Mouse (Mus musculus) heart, adult 11 months (tissue): ENCODE measurements around the gene Khdc4.
A peak's percentile ranks its signal among the peaks of the same experiment; 100 is the strongest.
"Not testable (repeated sequence)": the region's sequence is repeated elsewhere in the genome, so short reads cannot be mapped to it uniquely, and the experiment has no call there.

ENCODE experiments used
- DNase-seq: peaks from one replicate; pipeline ENCODE4 v3.0.0; 2022

Khdc4 gene

DNA sequence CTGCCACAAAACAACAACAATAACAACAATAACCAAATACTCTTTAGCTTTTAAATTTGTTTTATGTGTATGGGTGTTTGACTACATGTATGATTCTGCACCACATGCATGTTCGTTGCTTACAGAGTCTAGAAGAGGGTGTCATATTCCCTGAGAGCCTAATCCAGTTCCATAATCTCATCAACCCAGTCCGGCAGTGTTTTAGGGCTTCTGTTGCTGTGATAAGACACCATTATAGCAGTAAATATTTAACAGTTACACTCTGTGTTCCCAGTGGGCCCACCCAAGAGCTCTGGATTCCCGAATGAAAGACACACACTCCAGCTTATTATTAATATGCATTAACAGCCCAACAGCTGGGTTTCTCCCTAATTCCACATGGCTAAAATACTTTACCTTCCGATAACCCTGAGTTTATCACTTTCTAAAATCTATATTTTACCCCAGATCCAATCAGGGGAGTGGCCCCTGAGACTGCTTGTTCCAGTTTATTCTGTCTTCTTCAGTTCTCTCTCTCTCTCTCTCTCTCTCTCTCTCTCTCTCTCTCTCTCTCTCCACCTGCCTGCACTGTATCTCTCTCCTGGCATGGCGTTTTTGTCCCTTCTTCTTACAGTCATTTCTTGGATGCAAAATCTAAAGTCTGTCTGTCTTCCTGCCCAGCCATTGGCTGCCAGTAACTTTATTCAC is 27.0 kb upstream of the Khdc4 start:
- peak; percentile 53 for DNase-seq

DNA sequence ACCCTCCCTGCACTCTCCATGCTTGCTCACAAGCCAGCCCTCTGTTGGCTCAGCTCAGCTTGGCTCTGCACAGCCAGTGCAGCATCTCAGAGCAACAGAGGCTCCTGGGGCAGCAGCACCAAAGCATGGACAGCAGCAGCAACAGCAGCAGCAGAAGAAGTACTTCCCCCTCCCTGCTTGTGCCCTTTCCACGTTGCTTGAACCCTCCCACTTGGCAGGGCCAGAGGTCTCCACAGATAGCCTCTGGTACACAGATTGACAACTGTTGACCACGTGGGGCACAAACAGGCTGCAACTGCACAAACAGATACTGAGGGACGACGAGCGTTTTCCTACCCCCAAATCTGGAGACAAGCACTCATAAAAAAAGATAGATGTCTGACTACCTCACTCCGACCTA is 25.8 kb upstream of the Khdc4 start:
- DNase-seq: peak; percentile 88

DNA sequence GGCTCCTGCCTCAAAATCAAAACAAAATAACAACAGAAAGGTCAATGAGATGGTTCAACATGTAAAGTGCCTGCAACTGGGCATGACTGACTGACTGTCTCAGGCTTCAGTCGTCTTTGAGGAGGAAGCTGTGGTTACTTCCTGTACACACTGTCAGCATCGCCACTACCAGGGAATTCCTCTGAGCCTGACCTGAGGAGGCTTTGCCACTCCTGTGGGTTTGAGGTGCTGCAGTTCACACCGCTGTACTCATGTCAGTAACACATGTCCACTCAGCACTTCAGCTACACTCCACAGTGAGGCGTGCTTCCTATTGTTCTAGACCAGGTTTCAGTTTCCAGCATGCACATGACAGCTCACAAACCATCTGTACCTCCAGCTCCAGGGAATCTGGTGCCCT is 21.5 kb upstream of the Khdc4 start:
- peak; percentile 87 for DNase-seq

DNA sequence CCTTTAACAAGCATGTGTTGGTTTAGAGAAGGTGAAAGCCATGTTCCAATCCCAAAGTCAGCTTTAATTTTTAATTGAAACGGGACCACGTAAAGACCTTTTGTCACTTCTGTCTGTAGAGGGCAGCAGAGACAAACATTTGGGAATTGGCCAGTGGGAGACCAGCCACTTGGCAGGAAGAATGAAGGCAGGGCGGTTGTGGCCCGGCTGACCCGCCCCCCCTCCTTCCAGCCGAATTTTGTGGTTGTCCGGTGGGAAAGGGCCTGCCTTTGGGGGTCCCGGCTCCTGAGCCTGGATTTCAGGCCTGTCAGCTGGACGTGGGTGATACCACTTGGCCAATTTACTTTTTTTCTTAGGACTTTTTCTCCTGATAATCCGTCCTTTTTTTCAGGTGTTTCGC is 8.2 kb upstream of the Khdc4 start:
- peak; percentile 95 for DNase-seq

DNA sequence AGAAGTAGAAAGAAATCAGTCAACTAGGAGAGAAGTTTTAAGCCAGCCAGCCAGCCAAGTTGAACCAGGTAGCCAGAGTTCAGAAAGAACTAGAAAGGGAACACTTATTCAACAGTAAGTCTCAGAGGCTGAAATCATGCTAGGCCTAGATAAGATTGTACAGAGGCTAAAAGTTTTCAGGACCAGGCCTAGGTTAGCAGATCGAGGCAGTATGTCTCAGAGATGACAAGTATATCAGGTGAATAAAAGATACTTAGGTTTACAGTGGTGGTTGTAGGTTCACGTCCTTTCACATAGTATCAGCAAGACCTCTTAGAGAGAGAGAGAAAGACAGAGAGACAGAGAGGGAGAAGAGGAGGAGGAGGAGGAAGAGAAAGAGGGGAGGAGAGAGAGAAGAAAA is 1.8 kb upstream of the Khdc4 start:
- peak; percentile 68 for DNase-seq

DNA sequence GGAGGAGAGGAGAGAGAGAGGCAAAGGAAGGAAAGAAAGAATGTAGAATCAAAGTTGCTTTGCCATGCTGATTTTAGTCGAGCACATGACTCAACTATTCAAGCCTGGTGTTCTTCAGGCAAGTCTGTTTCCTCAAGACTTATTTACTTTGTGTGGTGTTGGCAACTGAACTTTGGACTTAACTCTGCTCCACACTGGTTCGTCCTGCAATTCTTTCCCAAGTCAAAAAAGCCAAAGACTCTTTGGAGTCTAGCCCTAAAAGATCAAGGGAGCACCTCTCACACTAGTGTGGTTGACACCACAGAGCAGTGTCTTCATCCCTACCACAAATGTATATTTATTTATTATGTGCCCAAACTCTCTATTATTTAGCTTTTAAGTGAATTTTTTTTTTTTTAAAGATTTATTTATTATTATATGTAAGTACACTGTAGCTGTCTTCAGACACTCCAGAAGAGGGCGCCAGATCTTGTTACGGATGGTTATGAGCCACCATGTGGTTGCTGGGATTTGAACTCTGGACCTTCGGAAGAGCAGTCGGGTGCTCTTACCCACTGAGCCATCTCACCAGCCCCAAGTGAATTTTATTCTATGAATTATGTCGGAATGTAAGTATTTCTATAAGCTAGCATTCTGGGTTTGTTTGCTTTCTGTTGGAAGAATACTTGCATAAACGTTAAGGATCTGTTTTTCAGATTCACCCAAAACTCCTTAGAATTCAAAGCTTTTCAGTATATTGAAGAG is 1.2 kb upstream of the Khdc4 start:
- DNase-seq: peak; percentile 82

DNA sequence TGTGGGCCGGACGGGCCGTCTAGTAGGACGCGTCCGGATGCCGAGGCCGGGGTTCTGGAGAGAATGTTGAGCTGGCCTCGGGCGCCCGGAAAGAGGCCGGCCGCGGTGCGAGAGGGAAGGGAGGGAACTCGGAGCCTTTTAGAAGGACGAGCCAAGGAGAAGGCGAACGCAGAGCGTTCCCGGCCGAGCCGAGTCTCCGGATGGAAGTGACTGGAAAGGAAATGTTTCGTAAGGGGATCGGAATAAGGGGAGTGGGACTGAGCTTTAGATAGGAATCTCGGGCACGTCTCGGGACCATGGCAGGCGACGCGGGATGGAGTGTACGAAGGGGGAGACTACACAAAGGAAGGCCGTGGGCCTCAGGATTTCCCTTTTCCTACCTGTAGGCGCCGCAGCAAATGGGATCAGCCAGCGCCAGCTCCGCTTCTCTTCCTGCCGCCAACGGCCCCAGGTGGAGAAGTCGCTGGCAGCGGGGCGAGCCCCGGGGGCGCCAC is 402 bp downstream of the Khdc4 start:
- DNase-seq: no peak

DNA sequence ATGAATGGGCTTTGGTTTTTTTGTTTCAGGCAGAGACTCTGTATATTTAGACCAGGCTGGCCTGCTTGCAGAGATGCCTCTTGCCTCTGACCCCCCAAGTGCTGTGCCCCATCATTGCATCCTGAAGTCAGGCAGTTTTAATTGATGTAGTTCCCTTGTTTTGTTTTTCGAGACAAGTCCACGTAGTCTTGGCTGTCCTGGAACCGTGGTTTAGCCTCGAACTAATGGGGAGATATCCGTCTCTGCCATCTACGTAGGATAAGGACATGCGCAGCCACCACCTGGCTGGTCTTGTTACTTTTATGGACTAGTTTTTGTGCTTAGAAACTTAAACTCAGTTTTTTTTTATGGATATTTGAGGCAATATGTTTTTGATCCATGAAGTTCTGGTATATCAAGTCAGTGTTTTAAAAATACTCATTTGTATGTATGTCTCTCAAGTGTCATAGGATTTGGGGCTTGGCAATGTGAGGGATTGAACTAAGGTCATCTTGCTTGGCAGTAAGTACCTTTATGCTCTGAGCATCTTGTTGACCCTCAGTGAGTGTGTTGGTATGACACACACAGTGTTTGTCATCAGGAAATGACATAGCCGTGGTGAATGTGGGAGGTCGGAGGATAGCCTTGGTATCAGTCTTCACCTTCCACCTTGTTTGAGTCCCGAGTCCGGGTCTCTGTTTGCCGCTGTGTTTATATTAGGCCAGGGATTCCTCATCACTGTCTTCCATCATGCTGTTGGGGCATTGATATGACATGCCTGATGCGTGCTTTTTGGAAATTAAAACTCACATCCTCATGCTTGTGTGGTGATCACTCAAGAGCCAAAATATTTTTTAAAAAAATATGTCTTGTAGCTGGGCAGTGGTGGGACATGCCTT is 1.4 kb downstream of the Khdc4 start:
- peak; percentile 87 for DNase-seq

DNA sequence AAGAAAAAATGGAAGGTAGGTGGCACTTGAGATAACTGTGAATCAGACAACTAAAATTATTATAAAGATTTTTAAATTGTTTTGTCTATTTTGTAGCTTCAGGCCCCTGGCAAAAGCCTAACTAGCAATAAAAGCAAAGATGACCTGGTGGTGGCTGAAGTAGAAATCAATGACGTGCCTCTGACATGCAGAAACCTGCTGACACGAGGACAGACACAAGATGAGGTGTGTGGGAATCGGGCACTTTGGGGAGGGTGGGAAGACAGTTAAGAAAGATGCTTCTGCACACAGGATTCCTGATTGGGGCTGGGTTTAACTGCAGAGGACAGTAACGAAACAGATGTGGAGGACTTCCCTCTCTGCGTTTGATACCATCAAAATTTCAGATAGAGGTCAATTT is 3.5 kb downstream of the Khdc4 start:
- DNase-seq: peak; percentile 76

DNA sequence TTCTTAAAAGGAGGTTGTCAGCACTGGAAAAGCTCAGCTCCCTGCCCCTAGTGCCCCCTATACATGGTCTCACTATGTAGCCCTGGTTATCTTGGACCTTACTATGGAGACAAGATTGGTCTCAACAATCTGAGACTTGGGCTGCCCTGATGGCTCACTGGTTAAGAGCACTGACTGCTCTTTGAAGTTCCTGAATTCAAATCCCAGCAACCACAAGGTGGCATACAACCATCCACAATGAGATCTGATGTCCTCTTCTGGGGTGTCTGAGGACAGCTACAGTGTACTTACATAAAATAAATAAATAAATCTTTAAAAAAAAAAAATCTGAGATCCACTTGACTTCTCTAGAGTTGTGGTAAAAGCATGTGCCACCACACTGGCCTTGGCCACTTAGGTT is 9.9 kb downstream of the Khdc4 start:
- peak; percentile 75 for DNase-seq

DNA sequence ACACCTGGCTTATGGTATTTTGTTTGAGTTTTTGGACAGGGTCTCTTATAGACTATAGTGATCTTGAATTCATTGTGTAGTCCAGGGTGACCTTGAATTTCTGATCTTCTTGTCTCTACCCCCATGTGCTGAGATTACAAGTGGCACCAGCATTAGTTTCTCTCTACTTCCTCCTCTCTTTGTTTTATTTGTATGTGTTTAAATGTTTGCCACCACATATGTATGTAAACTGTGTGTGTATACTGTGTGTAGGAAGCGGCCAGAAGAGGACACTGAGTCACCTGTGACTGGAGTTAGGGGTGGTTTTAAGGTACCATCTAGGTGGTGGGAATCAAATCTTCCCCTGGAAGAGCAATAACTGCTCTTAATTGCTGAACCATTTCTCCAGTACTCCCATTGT is 12.4 kb downstream of the Khdc4 start:
- peak; percentile 74 for DNase-seq

DNA sequence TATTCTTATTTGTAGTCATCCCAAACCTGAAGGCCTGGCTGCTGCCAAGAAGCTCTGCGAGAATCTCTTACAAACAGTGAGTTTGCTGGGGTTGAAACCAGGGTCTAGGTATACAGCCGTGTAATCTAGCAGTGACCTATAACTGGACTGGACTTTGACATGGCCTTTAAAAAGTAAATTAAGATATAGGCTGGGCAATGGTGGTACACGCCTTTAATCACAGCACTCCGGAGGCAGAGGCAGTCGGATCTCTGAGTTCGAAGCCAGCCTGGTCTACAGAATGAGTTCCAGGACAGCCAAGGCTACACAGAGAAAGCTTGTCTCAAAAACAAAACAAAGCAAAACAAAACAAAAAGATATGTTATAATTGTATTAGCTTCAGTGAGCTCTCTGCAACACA is 13.2 kb downstream of the Khdc4 start:
- peak; percentile 66 for DNase-seq

DNA sequence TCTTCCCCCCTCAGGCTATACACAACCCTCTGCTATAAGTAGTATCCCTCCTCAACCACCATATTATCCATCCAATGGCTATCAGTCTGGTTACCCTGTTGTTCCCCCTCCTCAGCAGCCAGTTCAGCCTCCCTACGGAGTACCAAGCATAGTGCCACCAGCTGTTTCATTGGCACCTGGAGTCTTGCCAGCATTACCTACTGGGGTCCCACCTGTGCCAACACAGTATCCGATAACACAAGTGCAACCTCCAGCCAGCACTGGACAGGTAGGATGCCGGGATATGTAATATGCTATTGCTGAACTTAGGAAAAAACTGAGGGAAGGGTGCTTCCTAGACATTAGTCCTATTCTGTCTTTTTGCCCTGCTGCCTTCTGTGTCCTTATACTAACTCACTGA is 14.6 kb downstream of the Khdc4 start:
- DNase-seq: peak; percentile 85

DNA sequence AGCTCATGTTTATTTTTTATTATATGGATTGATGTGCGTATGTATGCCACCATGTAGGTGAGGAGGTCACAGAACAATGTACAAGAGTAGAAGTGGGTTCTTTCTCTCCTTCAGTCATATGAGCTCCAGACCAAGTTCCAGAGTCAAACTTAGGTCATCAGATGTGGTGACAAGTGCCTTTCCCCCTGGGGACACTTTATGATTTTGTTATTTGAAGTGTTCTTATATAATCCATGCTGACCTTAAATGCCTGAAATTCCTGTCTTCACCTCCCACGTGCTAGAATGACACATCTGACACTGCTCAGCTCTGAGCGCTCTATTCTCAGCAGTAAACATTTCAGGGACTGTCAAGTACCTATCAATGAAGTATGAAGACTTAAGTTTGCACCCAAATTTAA is 15.6 kb downstream of the Khdc4 start:
- peak; percentile 82 for DNase-seq

DNA sequence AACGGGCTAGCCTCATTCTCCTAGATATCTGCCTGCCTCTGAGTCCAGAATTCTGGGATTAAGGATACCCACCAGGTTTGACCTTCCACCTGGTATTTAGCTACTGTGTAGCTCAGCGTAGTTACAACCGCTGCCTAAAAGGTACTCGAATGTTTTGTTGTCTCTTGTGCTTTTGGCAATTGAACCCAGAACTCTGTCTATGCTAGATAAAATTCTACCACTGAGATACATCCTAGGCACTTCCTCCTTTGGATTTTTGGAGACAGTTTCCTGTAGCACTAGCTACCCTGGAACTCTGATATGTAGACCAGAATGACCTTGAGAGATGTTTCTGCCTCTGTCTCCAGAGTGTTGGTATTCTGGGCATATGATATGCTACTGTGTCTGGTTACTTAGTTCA is 28.1 kb downstream of the Khdc4 start:
- DNase-seq: no peak

DNA sequence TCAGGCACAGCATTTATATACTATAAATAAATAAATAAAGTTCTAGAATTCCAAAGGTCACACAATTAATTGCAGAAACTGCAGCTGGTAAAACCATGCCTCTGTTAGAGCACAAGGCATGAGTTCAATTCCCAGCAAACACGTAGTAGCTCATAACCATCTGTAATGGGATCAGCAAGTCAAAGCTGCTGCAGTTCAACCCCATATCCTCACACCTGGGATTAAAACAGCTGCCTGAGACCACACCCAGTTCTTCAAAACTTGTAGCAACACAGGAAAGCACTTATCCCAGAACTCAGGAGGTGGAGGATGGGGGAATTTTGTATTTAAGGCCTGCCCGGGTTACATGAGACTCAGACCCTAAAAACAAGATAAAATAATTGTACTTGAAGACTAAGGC is 29.1 kb downstream of the Khdc4 start:
- peak; percentile 88 for DNase-seq

DNA sequence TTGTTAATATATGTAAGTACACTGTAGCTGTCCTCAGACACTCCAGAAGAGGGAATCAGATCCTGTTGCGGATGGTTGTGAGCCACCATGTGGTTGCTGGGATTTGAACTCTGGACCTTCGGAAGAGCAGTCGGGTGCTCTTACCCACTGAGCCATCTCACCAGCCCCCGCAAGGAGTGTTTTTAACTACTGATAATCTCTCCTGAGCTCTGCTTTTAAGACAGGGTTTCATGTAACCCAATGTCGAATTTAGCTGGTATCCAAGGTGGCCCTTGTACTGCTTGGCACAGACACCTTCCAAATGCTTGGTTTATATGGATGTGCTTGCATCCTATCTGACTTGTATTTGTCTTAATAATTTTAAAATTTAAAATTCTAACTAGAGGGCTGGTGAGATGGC is 30.1 kb downstream of the Khdc4 start:
- not testable (repeated sequence) for DNase-seq

DNA sequence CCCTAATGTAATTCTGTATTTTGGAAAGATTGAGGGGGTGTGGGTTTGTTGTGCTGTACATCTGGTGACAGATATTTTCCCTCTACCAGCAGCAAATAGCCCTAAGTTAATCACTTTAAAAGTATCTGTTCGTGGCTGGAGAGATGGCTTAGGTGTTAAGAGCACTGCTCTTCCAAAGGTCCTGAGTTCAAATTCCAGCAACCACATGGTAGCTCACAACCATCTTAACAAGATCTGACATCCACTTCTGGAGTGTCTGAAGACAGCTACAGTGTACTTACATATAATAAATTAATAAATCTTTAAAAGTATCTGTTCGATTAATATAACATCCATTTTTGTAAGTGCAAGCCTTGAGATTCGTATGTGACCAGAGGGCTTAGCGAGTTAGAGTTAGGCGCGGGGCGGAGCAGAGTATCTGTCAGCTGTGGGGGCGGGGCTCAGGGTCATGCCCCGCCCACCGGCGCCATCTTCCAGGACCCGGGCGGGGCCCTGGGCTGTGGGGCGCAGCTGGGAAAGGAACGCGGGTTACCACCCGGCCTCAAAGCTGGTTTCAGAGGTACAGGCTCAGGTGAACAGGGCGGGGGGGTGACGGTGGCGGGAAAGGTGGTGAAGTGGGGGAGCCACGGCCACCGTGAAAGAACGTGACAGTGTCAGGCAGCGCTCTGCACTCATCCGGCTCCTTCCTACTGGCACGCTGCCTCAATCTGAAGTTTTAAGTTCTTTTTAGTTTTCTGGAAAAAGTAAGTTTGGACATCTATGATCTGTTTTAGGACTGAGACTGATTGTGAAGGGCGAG is 31.0 kb downstream of the Khdc4 start, which contains the start of gene Rit1:
Rit1 (plus strand) TSS at position 440 of the 799 bp plus-strand sequence.
- peak; percentile 99 for DNase-seq

DNA sequence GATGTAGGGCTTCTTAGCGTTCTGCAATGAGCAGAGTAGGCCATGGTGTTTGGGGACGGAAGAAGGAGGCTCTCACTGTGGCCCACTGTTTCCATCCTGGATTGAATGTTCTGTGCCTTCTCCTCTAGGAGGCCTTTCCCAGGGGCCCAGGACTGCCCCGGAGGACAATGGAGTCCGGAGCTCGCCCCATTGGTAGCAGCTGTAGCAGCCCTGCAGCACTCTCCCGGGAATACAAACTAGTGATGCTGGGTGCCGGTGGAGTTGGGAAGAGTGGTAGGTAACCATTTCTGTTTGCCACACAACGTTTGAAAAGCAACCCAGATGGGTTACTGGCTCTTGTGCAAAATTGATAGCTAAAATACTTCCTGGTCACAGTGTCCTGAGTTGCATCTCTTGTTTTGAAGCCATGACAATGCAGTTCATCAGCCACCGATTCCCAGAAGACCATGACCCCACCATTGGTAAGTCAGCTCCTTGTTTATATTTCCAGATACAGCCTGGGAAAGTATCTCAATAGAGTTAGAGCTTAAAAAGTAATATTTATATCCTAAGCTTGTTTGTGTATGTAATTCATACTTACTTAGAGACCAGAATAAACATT is 31.7 kb downstream of the Khdc4 start:
- DNase-seq: peak; percentile 94

DNA sequence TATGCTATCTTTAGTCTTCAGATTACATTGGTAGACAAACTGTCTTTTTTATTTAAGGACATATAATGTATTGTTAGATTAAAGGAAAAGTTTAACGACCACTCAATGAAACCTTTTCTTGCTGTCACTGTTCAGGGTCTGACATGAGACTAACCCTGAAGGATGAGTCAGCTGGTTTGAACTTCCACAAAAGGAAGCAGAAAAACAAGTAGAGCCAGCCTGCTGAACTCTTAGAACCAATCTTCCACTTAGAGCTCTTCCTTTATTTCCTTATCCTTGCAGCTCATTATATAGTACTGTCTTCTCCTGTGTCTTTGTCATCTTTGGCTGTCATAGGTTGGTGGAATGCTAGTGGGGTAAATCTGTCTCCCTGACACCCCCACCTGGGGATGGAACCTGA is 32.2 kb downstream of the Khdc4 start:
- DNase-seq: no peak

DNA sequence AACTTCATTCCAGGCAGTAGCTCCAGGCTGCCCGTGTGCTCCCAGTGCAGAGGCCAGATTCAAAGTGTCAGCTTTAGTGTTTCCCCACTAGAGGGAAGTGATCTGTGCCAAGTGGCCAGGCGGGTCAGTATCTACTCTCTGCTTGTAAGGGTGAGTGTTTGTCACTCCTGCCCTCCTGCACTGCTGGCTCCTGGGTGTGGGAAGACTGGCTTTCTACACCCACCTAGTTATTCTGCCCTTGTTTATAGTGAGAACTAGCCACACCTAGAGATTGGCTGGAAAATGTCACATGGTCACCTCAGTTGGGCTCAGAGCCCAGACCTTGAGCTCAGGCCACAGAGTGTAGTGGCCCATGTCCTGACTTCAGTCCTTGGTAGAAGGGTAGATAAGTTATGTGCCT is 33.5 kb downstream of the Khdc4 start:
- DNase-seq: peak; percentile 99

DNA sequence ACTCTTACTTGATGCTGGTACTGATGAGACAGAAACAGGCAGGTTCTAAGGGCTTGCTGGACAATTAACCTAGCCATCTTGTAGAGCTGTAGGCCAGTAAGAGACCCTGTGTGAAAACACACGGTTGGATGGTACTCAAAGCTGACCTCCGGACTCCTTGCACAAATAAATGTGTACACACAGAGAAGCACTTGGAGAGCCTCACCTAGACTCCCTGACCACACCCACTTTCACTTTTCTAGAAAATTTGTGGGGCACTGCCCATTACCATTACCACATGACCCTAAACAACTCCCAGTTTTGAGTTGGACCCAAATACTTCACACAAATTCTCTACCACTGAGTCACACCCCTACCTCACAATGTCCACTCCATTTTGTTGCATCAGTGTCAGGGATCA is 51.0 kb downstream of the Khdc4 start:
- DNase-seq: no peak
